Mouse (Mus musculus): ENCODE measurements around the gene Ccdc77. TPM values are rescaled to one million over a fixed set of nuclear protein-coding genes. Genes with fewer than 3 reads are reported as not detected.

Gene Ccdc77
- polyA plus RNA-seq (2012; ENCODE audit: insufficient read depth, insufficient read length, missing spikeins) = 3.6 TPM in 2 replicates

GRCm38 (mm10) chr6:120363688-120364522 lies at the start of gene Ccdc77, which contains the start of gene Kdm5a:
Gene Ccdc77 (minus strand): TSS chr6:120364374.
Gene Kdm5a (plus strand): TSS chr6:120364124.
- H3K27ac ChIP-seq (replicated peaks; ENCODE audit: low read depth, low read length) = peak within 1 kb of the TSS; percentile 100
- peak within 1 kb of the TSS; percentile 81 for H3K4me3 ChIP-seq (ENCODE audit: insufficient read depth, low read depth, low read length)
- peaks cover 12% of the 10 kb centered on the region; the same call in 1 of the 2 replicates for H3K4me1 ChIP-seq (ENCODE audit: control insufficient read depth, insufficient read depth, insufficient read length, low read length)

DNA sequence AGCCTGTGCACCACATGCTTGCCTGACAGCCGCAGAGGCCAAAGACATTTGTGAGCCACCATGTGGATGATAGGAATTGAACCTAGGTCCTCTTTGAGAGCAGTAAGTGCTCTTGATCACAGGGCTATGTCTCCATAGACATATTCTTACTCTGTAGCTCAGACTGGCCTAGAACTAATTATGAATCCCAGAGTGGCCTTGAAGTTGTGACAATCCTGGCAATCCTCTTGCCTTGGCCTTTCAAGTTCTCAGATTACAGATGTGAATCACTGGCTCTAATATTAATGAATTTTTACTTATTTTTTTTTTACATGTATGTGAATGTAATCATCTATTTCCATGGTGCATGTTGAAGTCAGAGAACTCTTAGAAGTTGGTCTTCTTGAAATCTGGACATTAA lies 39.8 kb upstream of the Ccdc77 start:
- H3K4me3 ChIP-seq (ENCODE audit: insufficient read depth, low read depth, low read length) = no peak overlapping the region

GRCm38 (mm10) chr6:120395622-120396345 lies 31.6 kb upstream of the Ccdc77 start:
- Histone ChIP-seq H3K4me3 (ENCODE audit: insufficient read depth, low read depth, low read length) (no peak overlapping the region), H3K4me1 (ENCODE audit: control insufficient read depth, insufficient read depth, insufficient read length, low read length) (no peaks in the 10 kb centered on the region), H3K27ac (replicated peaks; ENCODE audit: low read depth, low read length) (no peak overlapping the region)

More for the DNA sequence above, 39.8 kb upstream of the Ccdc77 start:
- Histone ChIP-seq H3K27ac (replicated peaks; ENCODE audit: low read depth, low read length) (no peak overlapping the region), H3K4me1 (ENCODE audit: control insufficient read depth, insufficient read depth, insufficient read length, low read length) (no peaks in the 10 kb centered on the region)

DNA sequence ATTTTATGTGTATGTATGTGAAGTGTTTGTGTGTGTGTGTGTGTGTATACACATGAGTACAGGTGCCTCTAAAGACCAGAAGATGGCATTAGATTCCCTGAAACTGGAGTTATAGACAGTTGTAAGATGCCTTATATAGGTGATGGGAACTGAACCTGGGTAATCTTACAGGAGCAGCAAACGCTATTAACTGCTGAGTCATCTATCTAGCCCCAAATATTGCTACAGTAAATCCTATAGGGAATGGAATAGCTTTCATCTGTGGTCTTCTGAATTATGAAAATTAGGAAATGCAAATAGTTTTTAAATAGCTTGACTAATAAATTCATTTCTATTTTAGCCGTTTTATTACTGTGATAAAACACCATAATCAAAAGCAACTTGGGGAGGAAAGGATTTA lies 28.6 kb upstream of the Ccdc77 start:
- no peak overlapping the region for H3K4me3 ChIP-seq (ENCODE audit: insufficient read depth, low read depth, low read length)
- no peak overlapping the region for H3K27ac ChIP-seq (replicated peaks; ENCODE audit: low read depth, low read length)
- H3K4me1 ChIP-seq (ENCODE audit: control insufficient read depth, insufficient read depth, insufficient read length, low read length) = no peaks in the 10 kb centered on the region

DNA sequence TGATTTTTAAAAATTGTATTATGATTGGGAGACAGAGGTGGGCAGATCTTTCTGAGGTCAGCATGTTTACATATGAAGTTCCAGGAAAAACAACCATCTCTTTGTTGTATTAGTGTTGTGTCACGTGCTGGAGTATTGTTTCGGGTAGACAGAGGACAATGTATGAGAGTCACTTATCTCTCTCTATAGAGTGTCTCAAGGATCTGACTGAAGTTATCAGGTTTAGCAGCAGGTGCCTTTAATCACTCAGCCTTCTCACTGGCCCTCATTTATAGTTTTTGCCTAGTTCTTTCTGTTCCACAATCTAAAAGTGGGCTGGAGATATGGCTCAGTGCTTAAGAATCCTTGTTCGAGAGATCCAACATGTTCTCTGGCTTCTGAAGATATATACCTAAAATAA lies 25.9 kb upstream of the Ccdc77 start:
- no peak overlapping the region for H3K4me3 ChIP-seq (ENCODE audit: insufficient read depth, low read depth, low read length)
- no peak overlapping the region for H3K27ac ChIP-seq (replicated peaks; ENCODE audit: low read depth, low read length)
- no peaks in the 10 kb centered on the region for H3K4me1 ChIP-seq (ENCODE audit: control insufficient read depth, insufficient read depth, insufficient read length, low read length)

DNA sequence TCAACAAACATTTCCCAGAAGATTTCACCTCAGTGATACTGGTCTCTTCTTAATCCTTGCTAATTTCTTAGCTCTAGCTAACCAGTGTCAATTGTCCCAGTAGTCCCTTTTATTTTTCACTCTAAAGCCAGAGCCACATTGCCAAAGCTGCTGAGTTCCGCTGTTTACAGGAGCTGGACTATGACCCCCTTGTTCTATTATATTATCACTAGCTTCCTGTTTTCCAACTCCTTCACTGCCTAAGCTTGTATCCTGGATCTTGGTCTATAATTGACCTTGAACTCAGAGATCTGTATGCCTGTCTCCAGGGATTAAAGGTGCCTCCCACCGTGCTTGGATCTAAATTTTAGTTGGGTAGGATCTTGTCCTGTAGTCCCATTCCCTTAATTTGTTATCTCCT lies 12.6 kb upstream of the Ccdc77 start:
- no peak overlapping the region for H3K27ac ChIP-seq (replicated peaks; ENCODE audit: low read depth, low read length)
- no peaks in the 10 kb centered on the region for H3K4me1 ChIP-seq (ENCODE audit: control insufficient read depth, insufficient read depth, insufficient read length, low read length)
- H3K4me3 ChIP-seq (ENCODE audit: insufficient read depth, low read depth, low read length) = no peak overlapping the region

DNA sequence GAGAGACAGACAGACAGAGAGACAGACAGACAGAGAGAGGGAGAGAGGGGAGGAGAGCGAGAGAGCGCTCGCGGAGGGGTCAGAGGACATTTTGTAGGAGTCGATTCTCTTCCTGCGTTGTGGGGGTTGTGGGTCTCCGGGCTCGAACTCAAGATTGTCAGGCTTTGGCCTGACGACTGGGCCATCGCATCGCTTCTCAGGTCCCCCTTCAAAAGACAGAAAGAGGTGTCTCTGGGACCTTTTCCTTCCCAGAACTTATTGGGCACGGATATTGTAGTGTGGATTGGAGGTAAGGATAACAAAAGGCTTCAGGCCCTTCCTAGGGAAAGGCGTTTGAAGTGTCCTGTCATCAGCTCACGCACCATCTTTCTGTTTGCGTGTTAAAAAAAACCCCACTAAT lies 877 bp upstream of the Ccdc77 start:
- H3K4me1 ChIP-seq (ENCODE audit: control insufficient read depth, insufficient read depth, insufficient read length, low read length) = peaks cover 12% of the 10 kb centered on the region; the same call in 1 of the 2 replicates
- H3K27ac ChIP-seq (replicated peaks; ENCODE audit: low read depth, low read length) = peak overlapping the region; percentile 58
- peak overlapping the region; percentile 81 for H3K4me3 ChIP-seq (ENCODE audit: insufficient read depth, low read depth, low read length)

- peak overlapping the region; percentile 81 for H3K4me3 ChIP-seq (ENCODE audit: insufficient read depth, low read depth, low read length)
- peak overlapping the region; percentile 100 for H3K27ac ChIP-seq (replicated peaks; ENCODE audit: low read depth, low read length)
These were observed 340 bp upstream of the Ccdc77 start for GRCm38 (mm10) chr6:120364523-120364905.

GRCm38 (mm10) chr6:120362774-120363687 lies 1.1 kb downstream of the Ccdc77 start:
- H3K4me1 ChIP-seq (ENCODE audit: control insufficient read depth, insufficient read depth, insufficient read length, low read length) = peaks cover 12% of the 10 kb centered on the region; the same call in 1 of the 2 replicates
- peak overlapping the region; percentile 81 for H3K4me3 ChIP-seq (ENCODE audit: insufficient read depth, low read depth, low read length)
- H3K27ac ChIP-seq (replicated peaks; ENCODE audit: low read depth, low read length) = peak overlapping the region; percentile 100

More at GRCm38 (mm10) chr6:120364523-120364905, 340 bp upstream of the Ccdc77 start:
- peaks cover 12% of the 10 kb centered on the region; the same call in 1 of the 2 replicates for H3K4me1 ChIP-seq (ENCODE audit: control insufficient read depth, insufficient read depth, insufficient read length, low read length)

DNA sequence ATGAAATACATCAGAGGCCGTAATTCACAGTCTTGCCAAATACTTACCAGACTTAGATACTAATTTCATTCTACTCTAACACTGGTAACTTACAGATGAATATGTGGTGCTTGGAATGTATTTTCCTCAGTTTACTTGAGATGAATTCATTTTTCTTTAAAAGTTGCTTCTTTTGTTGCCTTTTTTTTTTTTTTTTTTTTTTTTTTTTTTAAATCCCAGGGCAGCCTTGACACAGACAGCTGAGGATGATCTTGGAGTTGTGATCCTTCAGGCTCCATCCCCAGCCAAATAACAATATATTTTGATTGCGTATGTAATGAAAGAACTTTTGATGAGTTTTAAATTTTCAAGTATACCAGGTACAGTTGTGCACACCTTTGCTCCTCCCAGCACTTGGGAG lies 2.0 kb downstream of the Ccdc77 start:
- Histone ChIP-seq H3K27ac (replicated peaks; ENCODE audit: low read depth, low read length) (no peak overlapping the region), H3K4me3 (ENCODE audit: insufficient read depth, low read depth, low read length) (no peak overlapping the region), H3K4me1 (ENCODE audit: control insufficient read depth, insufficient read depth, insufficient read length, low read length) (peaks cover 12% of the 10 kb centered on the region; the same call in 1 of the 2 replicates)

- Histone ChIP-seq H3K4me1 (ENCODE audit: control insufficient read depth, insufficient read depth, insufficient read length, low read length) (no peaks in the 10 kb centered on the region), H3K27ac (replicated peaks; ENCODE audit: low read depth, low read length) (no peak overlapping the region; the same call in 1 of the 2 replicates), H3K4me3 (ENCODE audit: insufficient read depth, low read depth, low read length) (peak overlapping the region; percentile 67)
These were observed 6.9 kb downstream of the Ccdc77 start for GRCm38 (mm10) chr6:120356951-120357945.

DNA sequence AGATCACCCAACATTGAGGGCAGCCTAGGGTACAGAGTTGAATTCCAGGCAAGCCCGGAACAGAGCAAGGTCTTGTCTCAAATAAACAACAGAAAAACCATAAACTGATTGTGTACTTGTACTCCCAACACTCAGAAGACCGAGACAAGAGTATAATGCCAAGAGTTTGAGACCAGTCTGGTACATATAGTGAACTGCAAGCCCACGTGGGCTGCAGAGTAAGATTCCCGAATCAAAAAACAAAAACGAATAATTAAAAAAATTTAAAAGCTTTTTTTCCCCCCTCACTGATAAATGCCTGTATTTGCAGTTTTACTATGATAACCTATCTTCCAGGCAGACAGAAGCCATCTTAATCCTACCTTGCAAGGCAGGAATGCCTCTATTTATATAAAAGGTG lies 7.7 kb downstream of the Ccdc77 start:
- no peak overlapping the region for H3K27ac ChIP-seq (replicated peaks; ENCODE audit: low read depth, low read length)
- H3K4me1 ChIP-seq (ENCODE audit: control insufficient read depth, insufficient read depth, insufficient read length, low read length) = no peaks in the 10 kb centered on the region

GRCm38 (mm10) chr6:120349018-120349417 lies 15.2 kb downstream of the Ccdc77 start:
- no peak overlapping the region for H3K27ac ChIP-seq (replicated peaks; ENCODE audit: low read depth, low read length)

More for the DNA sequence above, 7.7 kb downstream of the Ccdc77 start:
- H3K4me3 ChIP-seq (ENCODE audit: insufficient read depth, low read depth, low read length) = peak overlapping the region; percentile 67

More at GRCm38 (mm10) chr6:120349018-120349417, 15.2 kb downstream of the Ccdc77 start:
- H3K4me3 ChIP-seq (ENCODE audit: insufficient read depth, low read depth, low read length) = no peak overlapping the region
- no peaks in the 10 kb centered on the region for H3K4me1 ChIP-seq (ENCODE audit: control insufficient read depth, insufficient read depth, insufficient read length, low read length)
